Mouse (Mus musculus): ENCODE results near the gene Hunk. TPM values are rescaled to one million over a fixed set of nuclear protein-coding genes. Genes with fewer than 3 reads are reported as not detected.

Hunk gene
- polyA plus RNA-seq, 1 experiment: 12.1 TPM

DNA sequence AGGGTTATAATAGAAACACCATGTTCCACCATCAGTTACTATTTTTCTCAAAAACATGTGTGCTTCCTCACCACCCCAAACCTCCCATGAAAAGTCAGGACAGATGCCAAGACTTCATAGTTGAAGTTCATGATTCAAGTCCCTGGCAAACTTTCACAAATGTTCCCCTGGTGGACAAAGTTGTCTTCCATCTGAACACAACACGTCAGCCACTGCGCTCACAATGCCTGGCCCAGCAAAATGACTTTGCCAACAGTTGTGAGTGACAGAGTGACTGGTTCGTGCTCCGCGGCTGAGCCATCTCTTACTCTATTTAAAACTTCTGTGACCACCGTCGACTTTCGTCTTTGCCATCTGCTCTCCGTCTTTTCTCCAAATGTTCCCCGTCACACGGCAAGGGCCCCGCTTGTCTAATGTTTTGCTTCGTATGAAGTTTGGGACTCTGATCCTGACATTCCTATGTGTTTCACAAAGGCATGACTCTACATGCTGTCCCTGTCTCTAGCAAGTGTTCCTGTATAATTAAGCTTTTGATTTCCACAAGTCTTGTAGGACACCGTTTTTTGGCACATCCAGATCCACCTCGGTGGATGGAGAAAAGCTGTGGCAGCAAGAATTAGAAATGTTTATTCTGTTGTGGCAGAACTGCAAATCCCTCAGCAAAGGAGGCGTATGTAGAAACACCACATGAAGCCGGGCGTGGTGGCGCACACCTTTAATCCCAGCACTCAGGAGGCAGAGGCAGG is 125.9 kb downstream of the Hunk start:
- H3K27ac ChIP-seq (ENCODE audit: insufficient read depth, low read length): no peak overlapping the region
- no peaks in the 10 kb centered on the region for H3K4me1 ChIP-seq (ENCODE audit: control insufficient read depth, insufficient read depth, low read length)
- no peak overlapping the region for H3K4me3 ChIP-seq (ENCODE audit: insufficient read depth, low read length)
- TF ChIP-seq POLR2A (IDR thresholded peaks at IDR 0.05; ENCODE audit: extremely low read depth, insufficient read depth, low read length) (no peak), CTCF (IDR thresholded peaks at IDR 0.05; ENCODE audit: extremely low read depth, insufficient read depth, low read length) (no peak)

DNA sequence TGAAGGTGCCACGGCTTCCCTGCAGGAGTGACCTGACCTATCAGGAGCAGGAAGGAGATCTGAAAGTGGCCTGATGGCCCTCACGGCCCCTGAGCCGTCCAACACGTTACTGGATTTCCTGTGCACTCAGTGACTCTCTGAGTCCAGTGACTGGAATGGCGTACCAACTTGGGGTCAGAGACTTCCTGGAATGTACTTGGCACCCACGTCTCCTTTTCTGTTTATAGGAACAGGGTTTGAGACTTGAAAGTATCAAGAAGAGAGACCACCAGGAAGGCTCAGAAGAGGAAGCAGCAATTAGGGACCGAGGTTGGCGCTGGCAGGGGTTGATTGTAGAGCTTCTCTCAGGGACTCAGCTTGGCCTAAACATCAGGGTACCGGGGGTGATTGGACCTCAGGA is 131.2 kb downstream of the Hunk start:
- no peak for TF ChIP-seq POLR2A (IDR thresholded peaks at IDR 0.05; ENCODE audit: extremely low read depth, insufficient read depth, low read length)
- no peak for TF ChIP-seq CTCF (IDR thresholded peaks at IDR 0.05; ENCODE audit: extremely low read depth, insufficient read depth, low read length)
- no peak overlapping the region for H3K4me3 ChIP-seq (ENCODE audit: insufficient read depth, low read length)
- no peak overlapping the region for H3K27ac ChIP-seq (ENCODE audit: insufficient read depth, low read length)
- peaks cover 2% of the 10 kb centered on the region; the same call in 1 of the 2 replicates for H3K4me1 ChIP-seq (ENCODE audit: control insufficient read depth, insufficient read depth, low read length)

DNA sequence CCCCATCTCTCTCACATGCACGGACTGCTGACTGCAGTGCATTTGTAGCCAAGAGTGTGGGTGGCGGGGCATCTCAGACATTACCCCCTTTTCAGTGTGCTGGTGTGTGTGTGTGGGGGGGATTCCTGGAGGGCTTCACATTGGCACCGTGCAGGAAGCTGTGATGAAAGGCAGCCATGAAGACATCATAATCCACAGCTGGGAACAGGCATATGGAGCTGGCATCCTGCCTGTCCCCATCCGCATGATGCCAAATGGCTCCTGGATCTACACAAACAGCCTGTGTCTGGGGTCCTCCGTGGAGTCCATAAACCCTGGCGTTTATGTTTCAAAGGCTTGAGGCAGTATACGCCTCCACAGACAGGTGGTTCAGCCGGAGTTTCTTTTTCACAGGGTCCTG is 132.4 kb downstream of the Hunk start:
- Histone ChIP-seq H3K4me1 (ENCODE audit: control insufficient read depth, insufficient read depth, low read length) (peaks cover 2% of the 10 kb centered on the region; the same call in 1 of the 2 replicates), H3K27ac (ENCODE audit: insufficient read depth, low read length) (no peak overlapping the region), H3K4me3 (ENCODE audit: insufficient read depth, low read length) (no peak overlapping the region)
- no peak for TF ChIP-seq POLR2A (IDR thresholded peaks at IDR 0.05; ENCODE audit: extremely low read depth, insufficient read depth, low read length)
- TF ChIP-seq CTCF (IDR thresholded peaks at IDR 0.05; ENCODE audit: extremely low read depth, insufficient read depth, low read length): no peak

DNA sequence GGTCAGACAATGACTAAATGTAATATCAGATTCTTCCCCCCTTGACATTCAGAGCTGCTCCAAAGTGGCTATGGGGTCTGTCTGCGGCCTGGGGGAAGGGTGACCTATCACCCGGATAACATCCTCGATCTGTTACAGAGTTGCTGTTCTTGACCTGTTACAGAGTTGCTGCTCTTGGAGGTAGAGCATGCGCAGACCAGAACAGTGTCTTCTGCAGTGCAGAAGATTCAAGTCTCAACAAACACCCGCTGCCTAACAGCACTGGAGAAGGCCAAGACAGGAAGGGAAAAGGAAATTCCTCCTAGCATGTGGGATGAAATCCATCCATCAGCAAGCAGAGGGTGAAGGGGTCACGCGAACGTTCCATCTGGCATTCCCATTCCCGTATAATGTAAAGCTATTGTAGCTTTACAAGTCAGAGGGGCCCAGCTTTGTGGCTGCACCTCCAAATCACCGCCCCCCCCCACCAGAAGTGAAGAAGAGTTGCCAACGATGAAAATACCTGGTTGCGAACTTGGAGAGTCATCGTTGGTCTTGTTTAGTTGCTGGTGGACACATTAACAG is 133.0 kb downstream of the Hunk start:
- Histone ChIP-seq H3K27ac (ENCODE audit: insufficient read depth, low read length) (no peak overlapping the region), H3K4me3 (ENCODE audit: insufficient read depth, low read length) (no peak overlapping the region), H3K4me1 (ENCODE audit: control insufficient read depth, insufficient read depth, low read length) (peaks cover 2% of the 10 kb centered on the region; the same call in 1 of the 2 replicates)
- TF ChIP-seq POLR2A (IDR thresholded peaks at IDR 0.05; ENCODE audit: extremely low read depth, insufficient read depth, low read length): no peak
- TF ChIP-seq CTCF (IDR thresholded peaks at IDR 0.05; ENCODE audit: extremely low read depth, insufficient read depth, low read length): no peak

DNA sequence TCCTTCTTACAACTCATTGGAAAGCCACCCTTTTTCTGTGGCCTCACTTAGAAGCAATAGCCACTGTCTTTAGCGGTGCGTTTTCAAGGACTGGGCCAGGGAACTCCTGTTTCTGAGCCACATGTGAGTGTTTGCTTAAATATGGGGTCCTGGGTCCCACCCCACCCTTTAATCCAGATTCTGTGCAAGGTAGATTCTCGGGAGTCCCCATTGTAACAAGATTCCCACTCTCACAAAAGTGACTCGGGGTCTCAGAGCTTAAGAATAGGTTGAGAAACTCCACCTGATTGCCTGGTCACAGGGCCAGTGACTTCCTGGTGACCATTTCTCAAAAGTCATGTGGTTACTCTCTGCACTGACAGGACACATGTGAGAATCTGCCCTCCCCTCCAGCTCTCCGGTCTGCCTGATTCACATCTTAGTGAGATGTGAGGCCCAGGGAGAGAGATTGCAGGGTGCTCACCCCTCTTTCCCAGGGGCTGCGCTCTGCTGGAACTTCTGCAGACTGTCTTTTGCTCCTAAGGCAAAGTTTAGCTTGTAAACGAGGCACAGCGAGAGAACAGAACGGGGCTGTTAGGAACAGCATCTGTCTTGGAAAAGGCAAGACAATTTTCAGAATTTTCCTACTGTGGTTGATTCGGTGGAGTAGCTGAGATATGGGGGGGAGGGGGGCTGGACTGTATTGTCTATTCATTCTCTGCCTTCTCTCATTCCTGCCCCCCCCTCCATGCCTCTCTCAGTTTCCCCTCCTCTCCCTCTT is 135.6 kb downstream of the Hunk start:
- Histone ChIP-seq H3K4me1 (ENCODE audit: control insufficient read depth, insufficient read depth, low read length) (peaks cover 2% of the 10 kb centered on the region; the same call in 1 of the 2 replicates), H3K4me3 (ENCODE audit: insufficient read depth, low read length) (no peak overlapping the region), H3K27ac (ENCODE audit: insufficient read depth, low read length) (no peak overlapping the region)
- TF ChIP-seq POLR2A (IDR thresholded peaks at IDR 0.05; ENCODE audit: extremely low read depth, insufficient read depth, low read length): no peak
- TF ChIP-seq CTCF (IDR thresholded peaks at IDR 0.05; ENCODE audit: extremely low read depth, insufficient read depth, low read length): no peak

DNA sequence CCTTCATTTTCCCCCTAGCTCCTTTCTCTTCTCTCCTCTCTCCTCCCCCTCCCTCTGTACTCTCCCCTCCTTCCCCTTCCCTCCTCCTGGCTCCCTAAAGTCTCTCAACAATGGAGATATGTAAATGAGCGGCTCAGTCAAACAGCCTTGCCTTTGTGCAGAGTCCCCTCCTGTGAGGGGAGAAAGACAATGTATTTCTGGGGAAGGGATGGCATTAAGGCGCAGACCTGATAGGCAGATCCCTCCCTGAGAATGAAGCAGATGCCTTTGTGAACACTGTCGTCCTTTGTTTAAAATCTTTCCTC is 136.1 kb downstream of the Hunk start:
- Histone ChIP-seq H3K4me1 (ENCODE audit: control insufficient read depth, insufficient read depth, low read length) (peaks cover 2% of the 10 kb centered on the region; the same call in 1 of the 2 replicates), H3K27ac (ENCODE audit: insufficient read depth, low read length) (no peak overlapping the region), H3K4me3 (ENCODE audit: insufficient read depth, low read length) (no peak overlapping the region)
- TF ChIP-seq CTCF (IDR thresholded peaks at IDR 0.05; ENCODE audit: extremely low read depth, insufficient read depth, low read length): no peak
- no peak for TF ChIP-seq POLR2A (IDR thresholded peaks at IDR 0.05; ENCODE audit: extremely low read depth, insufficient read depth, low read length)

DNA sequence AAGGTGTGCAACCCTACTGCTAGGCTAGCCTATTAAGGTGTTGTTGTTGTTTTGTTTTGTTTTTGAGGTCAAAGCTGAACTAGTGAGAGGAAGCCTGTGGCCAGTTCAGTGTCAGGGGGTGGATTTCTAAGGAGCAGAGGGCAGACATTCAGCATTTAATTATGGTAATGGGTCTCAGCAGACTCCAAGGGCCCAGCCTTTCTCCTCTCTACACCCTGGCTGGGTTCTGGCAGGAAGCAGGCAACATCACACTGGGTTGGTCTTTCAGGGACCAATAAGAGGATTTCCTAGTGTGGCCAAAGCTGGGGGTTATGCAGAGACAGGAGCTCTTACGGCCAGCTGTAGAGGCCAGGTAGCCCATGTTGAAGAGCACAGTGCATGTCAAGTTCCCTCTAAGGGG is 136.8 kb downstream of the Hunk start:
- TF ChIP-seq POLR2A (IDR thresholded peaks at IDR 0.05; ENCODE audit: extremely low read depth, insufficient read depth, low read length): no peak
- TF ChIP-seq CTCF (IDR thresholded peaks at IDR 0.05; ENCODE audit: extremely low read depth, insufficient read depth, low read length): no peak
- H3K4me1 ChIP-seq (ENCODE audit: control insufficient read depth, insufficient read depth, low read length): peaks cover 2% of the 10 kb centered on the region; the same call in 1 of the 2 replicates
- H3K4me3 ChIP-seq (ENCODE audit: insufficient read depth, low read length): no peak overlapping the region
- H3K27ac ChIP-seq (ENCODE audit: insufficient read depth, low read length): no peak overlapping the region

DNA sequence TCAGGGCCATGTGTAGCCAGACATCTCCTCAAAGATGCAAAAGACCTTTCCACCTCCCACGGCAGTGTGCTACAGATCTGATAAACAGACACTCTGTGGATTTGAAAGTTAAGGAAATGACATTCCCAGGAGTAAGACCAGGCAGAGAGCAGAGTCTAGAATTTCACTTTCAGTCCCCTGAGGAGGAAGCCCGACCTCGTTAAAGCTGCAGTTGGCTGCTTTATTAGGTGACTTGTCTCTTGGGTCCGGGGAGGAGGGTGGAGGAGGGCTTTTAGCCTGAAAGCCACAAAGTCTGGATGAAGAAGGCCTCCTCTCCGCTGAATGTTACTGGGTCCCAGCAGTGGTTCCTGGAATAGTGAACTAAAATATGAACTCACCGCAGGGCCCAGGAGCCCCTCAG is 137.6 kb downstream of the Hunk start:
- Histone ChIP-seq H3K27ac (ENCODE audit: insufficient read depth, low read length) (no peak overlapping the region), H3K4me3 (ENCODE audit: insufficient read depth, low read length) (no peak overlapping the region), H3K4me1 (ENCODE audit: control insufficient read depth, insufficient read depth, low read length) (peaks cover 2% of the 10 kb centered on the region; the same call in 1 of the 2 replicates)
- no peak for TF ChIP-seq CTCF (IDR thresholded peaks at IDR 0.05; ENCODE audit: extremely low read depth, insufficient read depth, low read length)
- TF ChIP-seq POLR2A (IDR thresholded peaks at IDR 0.05; ENCODE audit: extremely low read depth, insufficient read depth, low read length): no peak

DNA sequence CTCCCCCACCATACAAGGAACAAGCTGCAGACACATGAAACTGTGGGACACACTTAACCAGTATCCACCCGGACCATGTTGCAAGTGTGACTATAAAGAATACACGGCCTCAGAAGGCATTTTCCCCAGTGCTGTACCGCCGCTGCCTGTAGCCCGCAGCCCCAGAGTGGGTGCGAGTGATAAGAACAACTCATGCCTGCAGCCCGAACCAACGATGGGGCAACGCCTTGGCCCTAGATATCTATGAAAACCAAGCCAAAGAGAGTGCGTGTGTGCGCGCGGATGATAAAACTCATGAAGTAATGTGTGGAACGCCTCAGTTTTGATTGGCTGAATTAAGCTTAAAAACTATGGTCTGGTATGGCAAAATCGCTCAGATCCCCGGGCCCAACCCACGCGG is 138.1 kb downstream of the Hunk start:
- no peak overlapping the region for H3K4me3 ChIP-seq (ENCODE audit: insufficient read depth, low read length)
- TF ChIP-seq POLR2A (IDR thresholded peaks at IDR 0.05; ENCODE audit: extremely low read depth, insufficient read depth, low read length): no peak
- TF ChIP-seq CTCF (IDR thresholded peaks at IDR 0.05; ENCODE audit: extremely low read depth, insufficient read depth, low read length): no peak
- no peak overlapping the region for H3K27ac ChIP-seq (ENCODE audit: insufficient read depth, low read length)
- H3K4me1 ChIP-seq (ENCODE audit: control insufficient read depth, insufficient read depth, low read length): peaks cover 2% of the 10 kb centered on the region; the same call in 1 of the 2 replicates

Measured in cortical plate, adult 2 months (tissue).